In genomic region chrX:166440036-166440615, GRCm38 (mm10) we compare ENCODE assay signal across 8 mouse cellular contexts. TPM values are rescaled to one million over a fixed set of nuclear protein-coding genes. Genes with fewer than 3 reads are reported as not detected.
DNase-seq lines count a peak whose midpoint lies in the region; ATAC-seq and TF ChIP-seq lines count a peak whose summit lies in the region.

TSS of gene Trappc2 (plus strand) at chrX:166440574.

- H3K9ac ChIP-seq in heart, embryonic 16.5 days (ENCODE audit: low read length) = peak within 1 kb of the TSS; percentile 83

- H3K4me2 ChIP-seq in heart, embryonic 16.5 days (ENCODE audit: low read depth, low read length) = peak within 1 kb of the TSS; percentile 76
- H3K4me2 ChIP-seq in myocyte (ENCODE audit: low read depth) = peak within 1 kb of the TSS; percentile 74

- no peaks in the 10 kb centered on the region for H3K27me3 ChIP-seq in heart, embryonic 16.5 days (ENCODE audit: control insufficient read depth, insufficient read depth, low read length)
- H3K27me3 ChIP-seq in myocyte (ENCODE audit: control insufficient read depth, insufficient read depth, insufficient read length) = no peaks in the 10 kb centered on the region

- peaks cover 14% of the 10 kb centered on the region for H3K79me2 ChIP-seq in myocyte (ENCODE audit: control insufficient read depth, insufficient read depth)

- TF ChIP-seq POLR2A in myocyte (IDR thresholded peaks at IDR 0.05; ENCODE audit: insufficient read length, low read depth) = no peak

- 9% methylated on average over 31 of the region's 36 CpGs for WGBS in heart, embryonic 16.5 days

- H3K4me1 ChIP-seq in heart, embryonic 16.5 days (ENCODE audit: control insufficient read depth, insufficient read depth, low read length) = peaks cover 6% of the 10 kb centered on the region; the same call in 1 of the 2 replicates

- H3K4me3 ChIP-seq in heart, embryonic 16.5 days (ENCODE audit: low read length) = peak within 1 kb of the TSS; percentile 60
- peak within 1 kb of the TSS; percentile 46 for H3K4me3 ChIP-seq in myocyte

- H3K36me3 ChIP-seq in heart, embryonic 16.5 days (ENCODE audit: control insufficient read depth, insufficient read depth) = no peaks in the 10 kb centered on the region; the same call in 1 of the 2 replicates
- H3K36me3 ChIP-seq in myocyte (ENCODE audit: control insufficient read depth, insufficient read depth) = no peaks in the 10 kb centered on the region

- DNase-seq in left cerebral cortex, adult 18-20 months (ENCODE audit: low spot score in 2 of 2) = peak in 1 of 2 experiments; percentile 2
- no peak for DNase-seq in left cerebral cortex, adult 11 months (ENCODE audit: low spot score)
- DNase-seq in left cerebral cortex, postnatal 25 days (ENCODE audit: low spot score in 2 of 2) = peak; percentile 3 to 11
- DNase-seq in right cerebral cortex, postnatal 36 days (ENCODE audit: low spot score in 2 of 2) = no peak

- peak within 1 kb of the TSS; percentile 35 for H3ac ChIP-seq in myocyte (ENCODE audit: control insufficient read depth, insufficient read length)

- H3K9me3 ChIP-seq in heart, embryonic 16.5 days (replicated peaks; ENCODE audit: control insufficient read depth, low read length) = no peaks in the 10 kb centered on the region

- peak within 1 kb of the TSS; percentile 80 for H3K27ac ChIP-seq in heart, embryonic 16.5 days (ENCODE audit: low read length)

- peak; percentile 43 for ATAC-seq in activated CD4-positive, CD25-positive, alpha-beta regulatory T cell, adult 4 months
- peak; percentile 41; the same call in 1 of the 2 replicates for ATAC-seq in erythroblast, adult 5-6 weeks (replicated peaks; ENCODE audit: low FRiP score, poor library complexity, severe bottlenecking)
- peak; percentile 71 for ATAC-seq in heart, embryonic 16.5 days (replicated peaks; ENCODE audit: extremely low read depth, insufficient read depth, low FRiP score)

- intact Hi-C loops in left cerebral cortex, postnatal 25 days (cut with DNase I) = loop anchor here (5.0 to 10.0 kb wide), 2 partner anchors 72 to 795 kb away; no protein-coding TSS in a partner anchor

TF ChIP-seq in myocyte, 11 proteins besides CTCF, POLR2A, EP300 and RAD21:
- no peak for TF ChIP-seq E2F4 (IDR thresholded peaks at IDR 0.05; ENCODE audit: insufficient read depth)
- no peak for TF ChIP-seq POLR2AphosphoS2 (IDR thresholded peaks at IDR 0.05; ENCODE audit: insufficient read length, low read depth)
- TF ChIP-seq CEBPB (IDR thresholded peaks at IDR 0.05; ENCODE audit: insufficient read depth, poor library complexity, severe bottlenecking) = no peak
- no peak for TF ChIP-seq MAX (IDR thresholded peaks at IDR 0.05; ENCODE audit: low read depth)
- TF ChIP-seq MYOD1 (IDR thresholded peaks at IDR 0.05; ENCODE audit: control insufficient read depth in 1 of 3, insufficient read length in 2 of 3, low read depth in 2 of 3) = no peak
- TF ChIP-seq MYOG (IDR thresholded peaks at IDR 0.05; ENCODE audit: control insufficient read depth in 1 of 3, insufficient read depth in 1 of 3, insufficient read length in 2 of 3, low read depth in 2 of 3) = no peak
- no peak for TF ChIP-seq REST (IDR thresholded peaks at IDR 0.05; ENCODE audit: insufficient read depth, insufficient read length)
- no peak for TF ChIP-seq TCF12 (IDR thresholded peaks at IDR 0.05; ENCODE audit: insufficient read depth, poor library complexity, severe bottlenecking)
- TF ChIP-seq TCF3 (IDR thresholded peaks at IDR 0.05; ENCODE audit: insufficient read length, low read depth) = no peak
- no peak for TF ChIP-seq SRF (IDR thresholded peaks at IDR 0.05; ENCODE audit: control insufficient read depth, insufficient read length, low read depth)
- no peak for TF ChIP-seq USF1 (IDR thresholded peaks at IDR 0.05; ENCODE audit: low read depth)

RNA-seq across cellular contexts. Expression of gene Trappc2, which starts in this region (rescaled TPM):
- total RNA-seq in left cerebral cortex, adult 18-20 months (2021) = 10 to 100 TPM; 51.9 to 58.3 TPM
- polyA plus RNA-seq in activated CD4-positive, CD25-positive, alpha-beta regulatory T cell, adult 4 months (2017; shearing (Covaris generic)) = 10 to 100 TPM; 33.5 to 37.5 TPM
- total RNA-seq in erythroblast, adult 5-6 weeks (2015; ENCODE audit: low replicate concordance) = 5.4 and 30.6 TPM in 2 replicates
- total RNA-seq in erythroblast, adult 5-6 weeks (2017; ENCODE audit: low replicate concordance) = 8.1 and 9.6 TPM in 2 replicates
- 36.5 and 40.8 TPM in 2 replicates for polyA plus RNA-seq in heart, embryonic 16.5 days (2015; fragmentation: Nextera tagmentation; extraction: Ambion mirVana)
- 10 to 100 TPM; 48.6 to 56.8 TPM for total RNA-seq in left cerebral cortex, postnatal 25 days (2021)
- polyA plus RNA-seq in myocyte (2012; fragmentation: generic; extraction: Trizol) = 7.1 TPM

Comparison
In these comparisons a context has a peak if more than half of its experiments do, and no peak if none do; other contexts are left out.
1. DNase-seq: peak in left cerebral cortex, postnatal 25 days (2 of 2); none in left cerebral cortex, adult 11 months (single experiment) and right cerebral cortex, postnatal 36 days (0 of 2).
2. Peak in every context shown above with its lines, with median percentiles within 50 percentile points of each other: ATAC-seq.